Mouse (Mus musculus) limb, embryonic 14.5 days (tissue): ENCODE measurements around the gene Filip1l. TPM values are rescaled to one million over a fixed set of nuclear protein-coding genes. Genes with fewer than 3 reads are reported as not detected.

Experiments
- ATAC-seq: fragments of 200-750 bp; cut with Nextera tagmentation; 2 replicates; pipeline ENCODE4 v1.8.0; 2017; ENCODE audit warnings: low read depth, moderate number of reproducible peaks, moderate TSS enrichment; ENCODE audit not compliant: low FRiP score
- DNase-seq: peaks from one replicate; pipeline ENCODE4 v3.0.0-alpha.2; 2015; ENCODE audit warnings: low spot score
- H3K27ac ChIP-seq: fragments of 300-500 bp; sonication (generic); replicated peaks from 2 replicates; pipeline ENCODE4 v1.5.1; 2014; ENCODE audit warnings: low read depth, mild to moderate bottlenecking, low read length, moderate library complexity, mixed read lengths
- H3K27me3 ChIP-seq: fragments of 300-500 bp; sonication (generic); 2 replicates; pipeline ENCODE4 v1.6.1; 2014; ENCODE audit warnings: low read length, mixed read lengths; ENCODE audit not compliant: control insufficient read depth, insufficient read depth
- H3K36me3 ChIP-seq: fragments of 300-500 bp; sonication (generic); 2 replicates; pipeline ENCODE4 v1.6.1; 2014; ENCODE audit warnings: mild to moderate bottlenecking, low read length, moderate library complexity, mixed read lengths; ENCODE audit not compliant: control insufficient read depth, insufficient read depth
- H3K4me1 ChIP-seq: fragments of 300-500 bp; sonication (generic); 2 replicates; pipeline ENCODE4 v1.6.1; 2014; ENCODE audit warnings: antibody characterized with exemption, low read length, mixed read lengths; ENCODE audit not compliant: control insufficient read depth, insufficient read depth
- H3K4me2 ChIP-seq: fragments of 300-500 bp; sonication (generic); replicated peaks from 2 replicates; pipeline ENCODE4 v1.6.1; 2014; ENCODE audit warnings: low read depth, mild to moderate bottlenecking, low read length, moderate library complexity; ENCODE audit not compliant: severe bottlenecking
- H3K4me3 ChIP-seq: fragments of 300-500 bp; sonication (generic); replicated peaks from 2 replicates; pipeline ENCODE4 v1.5.1; 2014; ENCODE audit warnings: low read length
- H3K9ac ChIP-seq: fragments of 300-500 bp; sonication (generic); 2 replicates; pipeline ENCODE4 v1.6.1; 2014; ENCODE audit warnings: mild to moderate bottlenecking, low read depth, low read length, moderate library complexity; ENCODE audit not compliant: severe bottlenecking
- H3K9me3 ChIP-seq: fragments of 300-500 bp; sonication (generic); 2 replicates; pipeline ENCODE4 v1.6.1; 2016; ENCODE audit warnings: low read length; ENCODE audit not compliant: control insufficient read depth
- POLR2A ChIP-seq: fragments of 200-500 bp; IDR thresholded peaks from 2 replicates; pipeline ENCODE4 v1.8.0; 2012; ENCODE audit warnings: inconsistent platforms, mild to moderate bottlenecking, moderate library complexity, borderline replicate concordance; ENCODE audit not compliant: insufficient read depth, insufficient read length; ENCODE audit errors: extremely low read depth
- WGBS: fragments of 180-500 bp; shearing (Covaris S2); extraction: QIAGEN DNeasy Blood & Tissue Kit; methylation state at CpG from one replicate; pipeline ENCODE4 v1.1.7; 2014; 5-methylcytosine and 5-hydroxymethylcytosine counted together
- polyA plus RNA-seq, 2 experiments: library from polyadenylated mRNA; depleted of rRNA in 1 of 2; stranded (reverse) in 1 of 2; unstranded in 1 of 2; fragments of >200 nt; fragmentation: Nextera tagmentation in 1 of 2; extraction: Ambion mirVana in 1 of 2; gene quantifications; 2 replicates each; pipeline versions ENCODE4 v1.2.1 to v1.2.3; 2012 to 2014

Filip1l gene
- polyA plus RNA-seq, 2 experiments, result 30.3 to 43.9 TPM

GRCm38 (mm10) chr16:57536511-57536910, 183.6 kb downstream of the Filip1l start:
- Histone ChIP-seq H3K27ac (0 out of 2 replicates have a peak overlapping the region, but pooled peaks have one; percentile 5), H3K9me3 (no peaks in the 10 kb centered on the region), H3K4me3 (no peak overlapping the region), H3K27me3 (no peaks in the 10 kb centered on the region), H3K4me2 (no peak overlapping the region), H3K9ac (no peak overlapping the region), H3K4me1 (peaks cover 16% of the 10 kb centered on the region), H3K36me3 (no peaks in the 10 kb centered on the region)
- WGBS, result 45% methylated on average over 7 of the region's 7 CpGs
- TF ChIP-seq POLR2A, result no peak
- peak; percentile 14 for DNase-seq
- ATAC-seq, result no peak

GRCm38 (mm10) chr16:57543243-57543642, 190.3 kb downstream of the Filip1l start:
- Histone ChIP-seq H3K27me3 (no peaks in the 10 kb centered on the region), H3K4me3 (no peak overlapping the region), H3K36me3 (no peaks in the 10 kb centered on the region), H3K4me2 (no peak overlapping the region), H3K9ac (no peak overlapping the region), H3K9me3 (no peaks in the 10 kb centered on the region), H3K27ac (no peak overlapping the region), H3K4me1 (0 out of 2 replicates have a peak, but pooled peaks cover 2% of the 10 kb centered on the region)
- no peak for ATAC-seq
- 96% methylated on average over 3 of the region's 3 CpGs for WGBS
- no peak for TF ChIP-seq POLR2A
- DNase-seq, result no peak

- H3K27ac ChIP-seq, result no peak overlapping the region
- H3K36me3 ChIP-seq, result no peaks in the 10 kb centered on the region
- no peak for DNase-seq
- no peak overlapping the region for H3K9ac ChIP-seq
- H3K27me3 ChIP-seq, result no peaks in the 10 kb centered on the region
- H3K4me3 ChIP-seq, result no peak overlapping the region
- TF ChIP-seq POLR2A, result no peak
- no peaks in the 10 kb centered on the region for H3K9me3 ChIP-seq
- 76% methylated on average over 8 of the region's 8 CpGs for WGBS
- no peaks in the 10 kb centered on the region for H3K4me1 ChIP-seq
- H3K4me2 ChIP-seq, result no peak overlapping the region
- no peak for ATAC-seq
These were observed 191.5 kb downstream of the Filip1l start for GRCm38 (mm10) chr16:57544441-57544840.

- Histone ChIP-seq H3K9me3 (no peaks in the 10 kb centered on the region), H3K27ac (no peak overlapping the region), H3K4me3 (no peak overlapping the region), H3K4me1 (no peaks in the 10 kb centered on the region), H3K27me3 (no peaks in the 10 kb centered on the region), H3K36me3 (no peaks in the 10 kb centered on the region), H3K4me2 (no peak overlapping the region), H3K9ac (no peak overlapping the region)
- ATAC-seq, result no peak
- TF ChIP-seq POLR2A, result no peak
- 63% methylated on average over 1 of the region's 1 CpGs for WGBS
- DNase-seq, result no peak
These were observed 193.5 kb downstream of the Filip1l start for GRCm38 (mm10) chr16:57546355-57546754.

- H3K4me3 ChIP-seq, result peak overlapping the region; percentile 63
- H3K27me3 ChIP-seq, result no peaks in the 10 kb centered on the region
- TF ChIP-seq POLR2A, result no peak
- 17% methylated on average over 2 of the region's 2 CpGs for WGBS
- H3K36me3 ChIP-seq, result peaks cover 8% of the 10 kb centered on the region; the same call in 1 of the 2 replicates
- peaks cover 9% of the 10 kb centered on the region; the same call in 1 of the 2 replicates for H3K4me1 ChIP-seq
- no peaks in the 10 kb centered on the region for H3K9me3 ChIP-seq
- H3K9ac ChIP-seq, result peak overlapping the region; percentile 89
- peak overlapping the region; percentile 77 for H3K4me2 ChIP-seq
- peak overlapping the region; percentile 79 for H3K27ac ChIP-seq
- ATAC-seq (peak; percentile 65; the same call in 1 of the 2 replicates), DNase-seq (no peak)
These were observed 195.7 kb downstream of the Filip1l start for GRCm38 (mm10) chr16:57548608-57549007.
